Mouse (Mus musculus): ENCODE data around the gene Abcb8. TPM values are rescaled to one million over a fixed set of nuclear protein-coding genes. Genes with fewer than 3 reads are reported as not detected.

Gene Abcb8
- 24.8 and 28.8 TPM in 2 replicates for polyA plus RNA-seq (2012; rRNA removed)

DNA sequence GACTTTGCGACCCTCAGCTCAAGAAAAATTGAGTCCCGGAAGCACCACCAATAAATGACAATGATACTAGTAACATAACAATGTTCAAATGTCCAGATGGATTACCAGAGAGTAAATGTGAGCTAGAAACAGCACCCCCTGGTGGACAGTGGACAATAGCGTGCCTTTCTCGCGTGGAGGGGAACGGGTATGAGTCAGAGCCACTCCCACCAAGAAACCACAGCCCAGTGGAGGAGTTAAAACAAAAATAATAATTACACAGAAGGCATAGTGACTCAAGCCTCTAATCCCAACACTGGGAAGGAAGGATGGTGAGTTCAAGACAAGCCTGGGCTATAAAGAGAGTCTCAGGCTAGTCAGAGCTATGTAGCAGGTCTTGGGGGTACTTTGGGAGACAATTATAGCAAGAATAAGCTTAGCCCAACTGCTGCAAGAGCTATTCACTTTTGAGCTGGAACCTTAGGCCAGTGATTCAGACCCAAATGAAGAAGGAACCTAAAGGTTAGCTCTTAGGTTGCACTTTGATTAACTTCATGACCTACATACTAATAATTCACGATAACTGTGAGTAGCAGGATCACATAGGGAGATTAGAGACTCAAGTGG, at the start of gene Abcb8:
Abcb8 (plus strand) TSS at position 272 of the 606 bp plus-strand sequence.
- DNase-seq (ENCODE audit: low spot score): no peak

DNA sequence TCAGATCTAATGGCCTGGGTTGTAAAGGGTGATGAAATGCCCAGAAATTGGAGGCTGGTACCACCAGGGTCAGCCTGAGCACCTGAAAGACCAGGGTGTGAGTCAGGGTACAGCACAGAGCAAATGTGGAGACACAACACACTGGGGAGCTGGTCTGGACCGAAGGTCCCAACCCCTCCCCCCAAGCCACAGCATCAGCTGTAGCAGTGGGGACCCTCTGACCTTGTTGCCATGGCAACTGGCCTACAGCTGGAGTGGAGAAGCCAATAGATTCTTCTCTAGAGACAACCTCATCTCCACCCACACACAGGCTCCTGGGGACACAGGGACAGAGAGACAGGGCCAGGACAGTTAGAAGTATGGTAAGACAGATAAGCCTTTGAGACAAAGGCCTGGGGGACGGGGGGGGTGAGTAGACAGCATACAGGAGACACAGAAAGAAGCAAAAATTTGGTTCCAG, 49.5 kb upstream of the Abcb8 start:
- DNase-seq (ENCODE audit: low spot score): no peak

DNA sequence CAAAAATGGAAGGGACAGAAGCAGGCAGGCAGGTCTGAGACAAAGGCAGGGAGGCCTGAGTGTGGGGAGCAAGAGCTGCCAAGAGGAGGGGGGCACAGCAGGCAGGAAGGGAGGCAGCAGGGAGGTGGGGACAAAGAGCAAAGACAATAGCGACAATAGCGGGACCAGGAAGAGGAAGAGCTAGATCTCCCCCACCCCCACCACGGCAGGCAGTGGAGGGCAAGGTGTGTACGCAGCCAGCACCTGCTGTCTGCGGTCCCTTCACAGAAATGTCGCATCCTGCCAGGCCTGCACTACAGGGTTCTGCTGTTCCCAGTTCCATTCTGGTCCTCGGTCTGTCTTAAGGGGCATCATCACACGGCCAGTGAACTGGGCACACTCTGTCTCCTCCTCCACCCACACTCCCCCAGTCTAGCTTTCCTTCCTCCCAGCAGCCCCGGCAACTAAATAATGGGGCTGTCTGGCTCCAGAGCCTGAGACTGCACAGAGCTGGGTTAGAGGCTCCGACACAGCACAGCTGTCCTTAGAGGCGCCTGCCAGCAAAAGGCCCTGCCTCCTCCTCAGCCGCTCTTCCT, 48.9 kb upstream of the Abcb8 start:
- DNase-seq (ENCODE audit: low spot score): no peak

DNA sequence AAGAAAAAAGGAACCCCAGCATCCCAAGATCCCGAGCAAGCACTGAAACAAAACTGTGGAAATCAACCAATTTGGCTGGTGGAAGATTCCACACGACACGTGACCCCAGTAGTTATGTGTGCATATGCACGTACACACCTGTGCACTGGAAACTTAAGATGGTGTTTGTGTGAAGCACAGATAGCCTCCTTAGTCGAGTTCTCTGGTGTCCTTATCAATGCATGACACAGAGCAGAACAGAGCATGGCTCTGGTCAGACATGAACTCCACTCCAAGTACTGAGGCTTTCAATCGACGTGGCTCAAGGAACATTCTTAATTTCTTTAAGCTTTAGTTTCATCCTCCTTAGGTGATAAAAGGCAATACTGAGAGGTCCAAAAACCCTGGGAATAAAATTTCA, 47.1 kb upstream of the Abcb8 start:
- DNase-seq (ENCODE audit: low spot score): no peak

DNA sequence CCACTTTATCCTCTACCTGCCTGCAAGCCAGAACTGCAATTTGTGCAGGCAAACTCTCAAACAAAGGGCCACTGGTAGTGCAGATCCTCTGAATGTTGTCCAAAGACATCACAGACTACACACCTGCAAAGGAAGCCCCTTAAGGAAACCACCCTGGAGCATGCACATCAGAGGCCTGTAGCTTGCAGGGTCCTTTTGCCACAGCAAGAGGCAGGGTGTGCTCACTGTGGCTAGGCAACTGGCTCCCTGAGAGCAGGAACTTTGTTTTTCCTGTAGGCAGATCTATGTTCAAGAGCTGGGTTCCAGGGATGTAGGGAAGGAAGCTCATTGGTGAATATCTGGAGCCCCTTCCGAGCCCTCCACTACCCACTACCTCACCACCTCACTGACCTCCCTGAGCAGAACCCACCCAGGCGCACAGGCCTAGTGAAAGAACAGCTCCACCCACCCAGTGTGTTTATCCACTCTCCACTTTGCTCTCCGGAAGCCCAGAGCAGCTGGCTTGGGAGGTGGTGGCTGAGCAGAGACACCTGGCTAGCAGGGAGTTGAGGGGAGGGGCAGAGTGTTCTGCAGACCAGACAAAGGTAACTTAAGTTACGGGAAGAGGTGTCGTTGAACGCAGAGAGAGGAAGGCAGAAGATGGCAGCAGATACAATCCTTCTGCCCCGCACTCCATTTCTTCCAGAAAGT, 46.1 kb upstream of the Abcb8 start:
- DNase-seq (ENCODE audit: low spot score): no peak

DNA sequence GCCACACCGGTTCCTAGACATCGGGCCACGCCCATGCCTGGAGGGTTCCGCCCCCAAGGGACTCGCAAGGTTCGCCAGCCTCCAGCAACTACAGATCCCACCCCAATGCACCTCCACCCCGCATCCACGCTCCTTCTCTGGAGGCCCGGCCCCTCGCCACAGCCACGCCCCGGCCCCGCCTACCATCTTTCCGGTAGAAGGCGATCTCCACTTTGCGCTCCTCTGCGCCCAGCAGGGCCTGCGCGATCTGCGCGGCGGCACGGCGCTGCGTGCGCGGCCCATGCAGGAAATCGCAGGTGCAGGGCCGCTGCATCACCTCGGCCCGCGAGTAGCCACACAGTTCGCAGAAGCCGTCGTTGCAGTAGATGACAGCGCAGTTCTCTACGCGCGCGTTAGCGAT, 45.3 kb upstream of the Abcb8 start:
- DNase-seq (ENCODE audit: low spot score): peak; percentile 51

DNA sequence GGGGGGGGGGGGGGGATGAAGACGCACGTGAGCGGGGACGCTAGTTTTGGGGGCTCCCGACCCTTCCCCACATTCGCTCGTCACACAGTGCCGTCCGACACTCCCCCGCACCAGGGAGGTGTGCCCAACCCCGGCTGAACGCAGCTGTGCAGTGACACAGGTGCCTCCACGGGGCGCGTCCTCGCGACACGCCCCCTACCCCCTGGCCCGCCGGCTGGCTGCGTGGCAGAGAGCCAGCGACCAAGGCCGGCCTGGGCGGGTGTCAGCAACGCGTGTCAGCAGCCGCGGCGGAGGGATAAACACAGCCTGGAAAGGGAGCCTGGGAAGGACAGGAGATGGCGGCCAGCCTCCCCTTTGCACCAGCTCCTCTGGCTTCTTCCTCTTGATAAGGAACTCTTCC, 44.9 kb upstream of the Abcb8 start:
- DNase-seq (ENCODE audit: low spot score): no peak

DNA sequence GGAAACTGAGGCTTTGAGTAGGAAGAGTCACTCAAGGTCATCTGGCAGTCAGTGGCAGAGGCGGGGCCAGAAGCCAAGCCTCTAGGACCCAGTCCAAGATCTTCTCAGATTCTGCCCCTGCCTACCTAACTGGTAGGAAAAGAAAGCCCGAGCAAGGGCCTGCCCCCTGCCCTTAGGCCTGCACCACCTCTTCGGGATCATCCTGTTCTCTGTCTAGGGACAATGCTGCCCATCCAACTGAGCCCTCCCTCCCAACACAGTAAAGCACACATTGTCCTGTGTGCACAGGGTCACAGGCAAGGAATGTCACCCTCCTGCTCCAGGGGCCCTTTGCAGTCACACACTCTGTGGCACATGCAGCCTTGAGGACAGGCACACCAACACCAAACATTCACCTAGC, 43.4 kb upstream of the Abcb8 start:
- DNase-seq (ENCODE audit: low spot score): no peak

DNA sequence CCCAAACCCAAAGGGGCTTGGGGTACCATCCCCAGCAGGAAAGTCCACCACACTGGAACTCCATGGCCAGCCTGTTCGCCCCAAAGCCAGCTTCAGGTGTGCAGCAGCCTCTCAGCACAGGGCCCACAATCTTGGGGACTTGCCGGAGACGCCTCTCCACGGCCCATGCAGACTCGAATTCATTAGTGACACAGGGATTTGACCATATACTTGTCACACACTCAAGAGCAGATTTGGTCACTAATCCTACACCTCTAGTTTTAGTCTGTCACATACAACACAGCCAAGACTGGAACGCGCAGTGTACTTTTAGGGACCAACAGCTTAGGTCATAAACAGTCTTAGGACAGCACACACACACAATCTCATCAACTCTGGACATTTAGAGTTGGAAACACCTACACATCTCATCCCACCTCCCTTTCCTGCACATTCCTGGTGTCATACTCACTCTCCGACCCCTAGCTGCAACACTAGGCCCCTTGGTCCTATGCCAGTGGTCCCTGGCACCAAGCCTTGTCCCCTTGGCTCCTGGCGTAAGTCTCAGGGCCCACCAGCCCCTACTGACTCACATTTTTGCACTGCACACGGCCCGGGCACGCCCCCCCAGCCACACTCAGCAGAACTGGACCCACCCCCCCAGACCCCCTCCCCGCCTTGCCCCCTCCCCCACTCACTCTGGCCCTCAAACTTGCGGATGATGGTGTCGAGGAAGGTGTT, 42.8 kb upstream of the Abcb8 start:
- no peak for DNase-seq (ENCODE audit: low spot score)

DNA sequence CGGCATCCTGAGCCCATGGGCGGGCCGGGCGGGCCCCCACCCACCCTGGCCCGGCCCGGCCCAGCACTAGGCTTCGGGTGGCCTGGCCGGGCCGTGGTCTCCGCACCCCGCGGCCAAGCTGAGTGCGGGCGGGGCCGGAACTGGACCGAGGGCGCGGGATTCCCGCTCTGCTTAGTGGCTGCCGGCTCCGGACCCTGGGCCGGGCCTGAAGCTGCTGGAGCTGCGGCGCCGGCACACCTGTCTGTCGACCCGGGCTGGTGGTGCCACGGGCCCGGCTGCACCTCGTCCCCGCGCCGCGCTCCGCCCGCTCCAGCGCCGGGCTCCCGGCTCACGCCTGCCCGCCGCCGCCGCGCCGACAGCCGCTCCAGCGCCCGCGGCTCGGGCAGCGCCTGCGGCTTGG, 42.2 kb upstream of the Abcb8 start, which contains the start of gene Kcnh2:
Kcnh2 (minus strand) TSS at position 327 of the 400 bp plus-strand sequence.
- DNase-seq (ENCODE audit: low spot score): no peak

DNA sequence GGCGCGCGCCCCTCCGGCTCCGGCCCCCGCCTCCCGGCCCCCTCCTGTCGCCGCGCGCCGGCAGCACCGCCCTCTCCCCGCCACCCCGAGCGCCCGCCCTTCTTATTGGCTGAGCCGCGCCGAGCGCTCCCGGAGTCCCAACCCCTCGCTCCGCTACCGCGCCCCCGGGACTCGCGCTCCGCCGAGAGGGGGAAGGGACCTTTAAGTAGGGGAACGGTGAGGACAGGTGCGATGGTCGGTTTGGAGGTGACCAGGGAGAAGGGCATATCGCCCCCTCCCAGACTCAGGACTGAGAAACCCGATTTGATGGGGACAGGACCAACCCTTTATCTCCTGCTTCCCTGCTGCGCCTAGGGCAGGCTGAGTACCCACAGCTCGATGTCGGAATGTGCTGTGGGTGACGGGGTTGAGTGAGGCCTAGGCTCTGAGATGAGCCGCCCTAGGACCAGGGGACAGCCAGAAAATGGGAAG, 41.7 kb upstream of the Abcb8 start:
- peak; percentile 56 for DNase-seq (ENCODE audit: low spot score)

DNA sequence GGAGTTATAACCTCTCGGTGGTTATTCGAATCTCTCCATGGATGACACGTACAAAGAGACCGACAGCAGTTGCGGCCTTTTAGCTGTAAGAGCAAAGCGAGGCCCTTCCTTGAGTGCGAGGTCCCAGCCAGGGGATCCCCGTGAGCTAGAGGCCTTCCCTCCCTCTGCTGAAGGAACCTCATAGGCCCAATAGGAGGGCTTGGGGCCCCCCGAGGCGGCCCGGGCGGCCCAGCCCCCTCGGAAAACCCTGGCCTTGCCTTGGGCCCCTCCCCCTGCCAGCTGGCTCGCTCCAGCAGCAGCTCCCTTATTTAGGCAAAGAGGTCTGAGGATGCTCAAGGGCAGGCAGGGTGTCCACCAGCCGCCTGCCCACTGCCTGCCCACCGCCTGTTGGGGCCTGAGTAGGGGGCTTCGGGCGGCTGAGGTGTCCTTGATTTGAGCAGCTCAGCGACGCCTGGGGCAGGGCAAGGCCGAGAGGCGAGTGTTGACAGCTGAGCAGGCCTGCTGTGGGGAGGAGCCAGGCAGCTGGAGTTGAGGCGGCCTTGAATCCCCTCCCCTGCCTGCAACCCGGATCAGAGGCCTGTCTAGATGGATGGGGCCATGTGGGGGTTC, 41.1 kb upstream of the Abcb8 start:
- DNase-seq (ENCODE audit: low spot score): no peak

DNA sequence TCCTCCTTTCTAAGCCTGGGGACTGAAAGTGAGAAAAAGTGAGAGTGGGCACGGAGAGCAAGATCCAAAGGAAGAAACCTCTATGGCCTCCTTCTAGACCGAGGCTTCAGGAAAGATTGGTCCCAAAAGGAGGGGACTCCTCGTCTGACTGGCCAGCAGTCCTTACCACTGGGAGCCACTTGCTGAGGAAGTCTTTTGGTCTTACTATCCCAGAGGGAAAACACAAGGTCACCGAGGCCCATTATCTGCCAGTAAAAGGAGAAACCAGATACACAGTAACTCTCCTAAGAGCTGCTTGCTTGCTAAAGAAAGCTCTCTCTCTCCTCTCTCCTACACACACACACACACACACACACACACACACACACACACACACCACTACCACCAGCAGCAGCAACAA, 40.1 kb upstream of the Abcb8 start:
- DNase-seq (ENCODE audit: low spot score): no peak

DNA sequence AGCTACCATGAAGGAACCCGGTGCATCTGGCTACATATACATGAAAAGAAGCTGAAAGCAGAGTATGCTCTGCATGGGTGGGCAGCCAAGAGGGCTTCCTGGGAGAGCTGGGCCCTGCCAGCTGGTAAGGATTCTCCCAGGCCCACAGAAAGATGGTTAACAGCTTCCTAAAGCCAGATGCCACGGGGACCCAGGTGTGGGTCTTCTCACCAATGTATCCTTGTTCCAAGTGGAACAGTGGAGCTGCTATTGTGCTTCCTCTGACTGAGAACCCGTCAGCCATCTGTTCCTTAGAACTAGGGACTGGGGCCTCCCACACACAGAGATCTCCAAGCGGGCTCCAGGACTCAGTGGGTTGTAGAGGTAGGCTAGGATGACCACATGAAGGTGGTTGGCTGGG, 36.7 kb upstream of the Abcb8 start:
- DNase-seq (ENCODE audit: low spot score): no peak

DNA sequence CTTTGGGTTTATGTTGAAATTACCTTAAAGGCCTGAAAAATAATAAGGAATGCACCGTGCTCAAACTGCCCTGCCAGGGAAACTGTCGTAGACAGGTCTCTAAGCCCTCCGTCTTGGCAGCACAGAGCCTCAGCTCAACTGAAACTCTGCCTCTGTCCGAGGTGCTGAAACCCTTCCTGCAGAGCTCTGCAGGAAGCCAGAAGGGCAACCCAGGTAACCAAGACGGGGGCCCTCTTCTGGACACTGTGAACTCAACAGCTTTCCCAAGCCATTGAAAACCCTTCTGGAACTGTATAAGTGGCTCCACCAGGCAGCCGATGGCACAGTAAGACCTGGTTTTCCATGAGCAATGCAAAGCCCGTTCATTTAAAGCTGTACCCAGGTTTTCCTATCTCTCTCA, 36.0 kb upstream of the Abcb8 start:
- DNase-seq (ENCODE audit: low spot score): no peak

DNA sequence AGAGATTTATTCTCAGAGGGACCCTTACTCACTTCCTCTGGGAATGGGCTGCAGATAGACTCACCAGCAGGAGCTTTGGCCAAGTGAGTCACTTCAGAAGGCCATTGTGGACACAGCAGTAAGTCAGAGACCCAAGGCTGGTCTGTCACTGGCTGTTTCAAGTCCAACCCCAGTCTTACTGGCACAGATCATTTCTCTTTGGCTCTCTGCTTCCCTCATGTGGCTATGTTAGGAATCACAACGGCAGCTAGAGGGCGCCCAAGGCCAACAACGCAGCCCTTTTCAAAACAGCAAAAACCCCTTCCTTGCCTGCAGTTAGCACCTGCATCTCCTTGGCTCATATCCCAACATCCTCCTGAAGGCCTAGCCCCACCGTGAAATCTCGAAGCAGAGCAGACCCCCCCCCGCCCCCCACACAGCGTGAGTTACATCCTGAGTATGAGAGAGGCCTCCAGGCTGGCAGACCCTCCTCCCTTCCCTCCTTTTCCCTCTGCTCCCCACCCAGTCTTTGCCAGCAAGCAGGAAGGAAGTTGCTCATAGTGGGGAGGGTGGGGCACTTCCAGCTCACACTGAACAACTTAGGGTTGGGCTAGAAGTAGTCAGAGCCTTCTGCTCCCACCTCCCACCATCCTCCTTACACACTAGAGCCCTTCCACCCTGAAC, 32.5 kb upstream of the Abcb8 start:
- peak; percentile 49 for DNase-seq (ENCODE audit: low spot score)

DNA sequence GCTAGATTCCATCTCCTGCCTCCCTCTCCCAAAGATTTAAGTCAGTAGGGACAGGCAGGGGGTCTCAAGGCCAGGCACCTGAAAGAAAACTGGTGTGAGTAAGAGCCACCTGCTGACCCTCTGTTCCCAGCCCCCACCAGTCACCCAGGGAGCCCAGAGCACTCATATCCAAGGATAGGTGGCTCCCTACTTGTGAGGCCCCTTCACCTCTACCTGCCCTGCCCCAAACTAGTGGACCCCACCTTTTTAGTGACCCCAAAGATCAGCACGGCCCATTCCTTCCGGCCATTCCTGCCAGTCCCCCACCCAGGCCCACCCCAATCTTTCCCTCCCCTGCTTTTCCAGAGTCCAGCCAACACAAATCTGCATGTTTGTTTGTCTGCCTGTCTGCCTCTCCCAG, 30.0 kb upstream of the Abcb8 start:
- DNase-seq (ENCODE audit: low spot score): no peak

DNA sequence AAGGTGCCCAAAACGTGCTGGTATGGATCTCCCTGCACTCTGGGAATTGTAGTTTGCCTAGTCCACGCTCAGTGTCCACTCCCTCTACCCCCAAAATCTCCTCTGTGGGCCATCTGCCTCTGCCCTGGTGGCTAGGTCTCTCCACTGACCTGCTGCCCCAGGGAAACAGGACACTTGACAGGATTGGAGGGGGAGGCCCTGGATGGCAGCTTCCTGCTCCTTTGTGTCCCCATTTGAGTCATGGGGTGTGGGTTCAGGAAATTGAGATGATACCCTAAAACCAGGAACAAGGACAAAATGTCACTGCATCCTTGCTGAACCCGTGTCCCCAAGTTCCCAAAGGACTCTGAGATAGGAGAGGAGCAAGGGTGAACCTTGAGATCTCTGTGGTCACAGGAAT, 29.4 kb upstream of the Abcb8 start:
- no peak for DNase-seq (ENCODE audit: low spot score)

DNA sequence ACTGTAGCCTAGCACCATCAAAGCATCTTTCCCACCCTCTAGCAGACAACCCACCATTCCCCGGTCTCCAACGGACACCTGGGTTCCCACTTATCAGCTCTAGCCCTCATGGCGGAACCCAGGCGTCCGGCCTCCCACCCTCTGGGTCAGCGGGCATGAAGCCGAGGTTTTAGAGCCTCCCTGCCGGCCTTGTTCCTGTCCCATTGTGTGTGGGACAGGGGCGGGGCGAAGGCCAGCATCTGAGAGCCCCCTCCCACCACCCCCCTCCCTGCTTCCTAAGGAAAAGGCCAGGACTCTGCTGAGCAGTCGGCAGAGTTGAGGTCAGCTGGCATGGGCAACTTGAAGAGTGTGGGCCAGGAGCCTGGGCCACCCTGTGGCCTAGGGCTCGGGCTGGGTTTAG, 29.0 kb upstream of the Abcb8 start, which contains the start of gene Nos3:
Nos3 (plus strand) TSS at position 303 of the 400 bp plus-strand sequence.
- DNase-seq (ENCODE audit: low spot score): no peak

DNA sequence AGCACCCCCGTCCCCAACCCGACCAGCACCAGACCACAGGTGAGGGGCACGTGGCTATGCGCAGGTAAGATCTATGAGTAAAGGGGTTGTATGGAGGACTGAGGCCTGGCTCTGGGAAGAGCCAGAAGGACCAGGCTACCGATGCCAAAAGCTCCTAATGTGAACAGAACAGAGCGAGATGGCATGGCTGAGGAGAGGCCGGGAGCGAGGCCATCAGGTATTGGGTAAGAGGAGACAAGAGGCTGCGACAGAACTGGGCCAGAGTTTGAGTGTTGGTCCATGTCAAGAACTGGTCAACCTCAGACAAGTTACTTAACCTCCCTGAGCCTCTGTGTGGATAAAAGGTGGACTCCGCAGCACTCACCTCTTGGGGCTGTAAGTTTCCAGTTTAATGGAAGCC, 28.5 kb upstream of the Abcb8 start:
- no peak for DNase-seq (ENCODE audit: low spot score)

DNA sequence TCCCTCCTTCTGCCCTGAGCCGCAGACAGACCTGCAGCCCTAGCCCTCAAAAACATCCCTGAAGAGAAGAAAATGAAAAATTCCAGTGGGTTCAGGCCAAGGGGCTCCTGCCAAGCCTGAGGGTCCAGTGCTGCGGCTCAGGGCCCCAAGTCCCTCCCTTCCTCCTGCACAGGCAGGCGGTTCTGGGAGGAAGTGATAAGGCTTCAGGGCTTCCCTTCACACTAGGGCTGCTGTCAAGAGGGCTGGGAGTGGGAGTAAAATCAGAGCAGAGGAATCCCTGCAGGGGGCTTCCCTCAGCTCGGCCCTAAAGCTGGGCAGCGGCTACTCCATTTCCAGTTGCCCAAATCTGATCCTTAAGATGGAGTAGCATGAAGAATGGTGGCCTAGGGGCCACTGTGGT, 27.9 kb upstream of the Abcb8 start:
- DNase-seq (ENCODE audit: low spot score): no peak
